Mouse (Mus musculus) lung, postnatal 14 days (tissue): ENCODE data around the gene Myd88.
A peak's percentile ranks its signal among the peaks of the same experiment; 100 is the strongest.

Source experiments
- DNase-seq: peaks from one replicate; pipeline ENCODE4 v3.0.0; 2021

The Myd88 gene

DNA sequence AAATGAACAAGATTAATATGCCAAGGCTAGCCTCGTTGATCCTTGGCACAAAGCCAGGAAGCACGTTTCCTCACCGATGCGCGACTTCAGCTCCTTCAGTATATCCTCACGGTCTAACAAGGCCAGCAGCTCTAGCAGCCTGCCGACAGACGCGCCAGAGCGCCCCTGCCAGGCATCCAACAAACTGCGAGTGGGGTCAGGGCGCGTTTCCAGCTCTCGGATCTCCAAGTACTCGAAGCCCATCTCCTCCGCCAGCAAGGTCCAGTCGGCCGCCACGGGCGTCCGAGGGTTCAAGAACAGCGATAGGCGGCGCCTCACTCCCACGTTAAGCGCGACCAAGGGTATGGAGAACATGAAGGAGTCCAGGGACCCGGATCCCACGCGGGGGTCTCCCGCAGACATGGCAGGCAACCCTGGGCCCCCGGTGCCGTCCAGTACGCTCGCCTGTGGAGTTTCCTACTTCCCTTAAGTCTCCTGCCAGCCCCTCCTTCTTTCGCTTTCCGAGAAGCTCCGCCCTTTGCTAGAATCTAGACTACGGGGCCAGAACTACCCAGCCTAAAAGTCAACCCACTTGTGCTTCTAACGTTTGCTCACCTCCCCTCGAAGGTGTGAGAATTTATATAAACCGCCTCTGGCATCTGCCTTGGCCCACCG, 1.5 kb downstream of the Myd88 start, which contains the start of gene Acaa1a:
Gene Acaa1a (plus strand): TSS at position 119 of the 654 bp plus-strand sequence.
- peak; percentile 79 for DNase-seq

- no peak for DNase-seq
Observed at GRCm38 (mm10) chr9:119339106-119339505, 2.1 kb downstream of the Myd88 start.

DNA sequence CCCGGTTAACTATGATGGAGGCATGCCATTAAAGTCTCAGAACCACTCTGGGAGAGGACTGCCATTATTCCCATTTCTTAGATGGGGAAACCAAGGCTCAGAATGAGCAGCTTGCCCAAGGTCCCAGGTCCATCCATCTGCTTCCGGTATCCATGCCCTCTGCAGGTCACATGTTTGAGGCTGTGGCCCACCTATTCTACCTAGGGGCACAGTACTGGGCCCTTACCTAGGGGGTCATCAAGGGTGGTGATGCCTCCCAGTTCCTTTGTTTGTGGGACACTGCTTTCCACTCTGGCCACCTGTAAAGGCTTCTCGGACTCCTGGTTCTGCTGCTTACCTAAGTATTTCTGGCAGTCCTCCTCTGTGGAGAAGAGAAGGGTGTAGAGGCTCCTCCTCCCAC, 2.9 kb downstream of the Myd88 start:
- no peak for DNase-seq

DNA sequence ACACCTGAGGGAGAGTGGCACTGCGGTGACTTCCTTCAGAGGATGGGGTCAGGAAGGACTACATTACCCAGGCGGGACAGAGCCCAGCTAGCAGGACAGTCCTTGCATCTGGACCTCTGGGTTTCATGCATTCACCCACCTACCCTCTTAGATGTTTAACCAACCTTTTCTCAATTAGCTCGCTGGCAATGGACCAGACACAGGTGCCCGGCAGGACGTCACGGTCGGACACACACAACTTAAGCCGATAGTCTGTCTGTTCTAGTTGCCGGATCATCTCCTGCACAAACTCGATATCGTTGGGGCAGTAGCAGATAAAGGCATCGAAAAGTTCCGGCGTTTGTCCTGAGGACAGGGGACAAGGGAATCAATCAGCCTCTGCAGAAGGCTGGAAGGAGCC, 3.4 kb downstream of the Myd88 start:
- no peak for DNase-seq

DNA sequence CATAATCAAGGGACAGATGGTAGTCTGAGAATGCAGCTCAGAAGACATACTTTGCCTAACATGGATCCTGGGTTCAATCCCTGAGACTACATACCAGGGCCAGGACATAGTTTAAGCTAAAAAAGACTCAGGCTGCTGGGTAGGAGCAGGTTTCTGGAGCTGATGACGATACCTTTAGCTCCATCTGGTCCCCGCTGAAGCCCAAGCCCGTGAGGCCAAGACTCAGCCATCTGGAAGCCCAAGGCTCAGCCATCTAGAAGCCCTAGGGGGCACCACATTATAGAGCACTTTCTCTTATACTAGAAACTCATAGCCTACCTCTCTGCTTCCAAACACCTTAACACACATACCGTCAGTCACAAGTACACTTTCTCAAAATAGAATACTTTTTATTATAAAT, 5.6 kb downstream of the Myd88 start:
- no peak for DNase-seq

- no peak for DNase-seq
Observed at GRCm38 (mm10) chr9:119334834-119335233, 6.4 kb downstream of the Myd88 start.

- peak; percentile 67 for DNase-seq
Observed at GRCm38 (mm10) chr9:119334324-119334723, 6.9 kb downstream of the Myd88 start.

GRCm38 (mm10) chr9:119330186-119330963, 10.8 kb downstream of the Myd88 start:
- peak; percentile 24 for DNase-seq

GRCm38 (mm10) chr9:119328488-119328887, 12.7 kb downstream of the Myd88 start:
- no peak for DNase-seq

DNA sequence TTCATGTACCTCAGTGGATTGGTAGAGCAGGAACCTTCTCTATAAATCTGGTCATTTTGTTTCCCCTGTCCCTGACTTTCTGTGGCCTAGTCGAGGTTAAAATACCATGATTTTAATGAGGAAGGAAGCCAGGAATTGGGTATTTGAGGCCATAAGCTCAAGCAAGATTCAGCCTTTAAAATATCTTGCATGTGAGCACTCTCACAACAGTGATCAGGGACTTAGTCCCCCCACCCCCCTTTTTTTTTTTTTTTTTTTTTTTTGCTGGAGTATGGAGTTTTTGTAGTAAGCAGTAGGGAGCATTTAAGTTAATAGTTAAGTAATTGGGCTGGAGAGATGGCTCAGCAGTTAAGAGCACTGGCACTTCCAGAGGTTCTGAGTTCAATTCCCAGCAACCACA, 17.1 kb downstream of the Myd88 start:
- no peak for DNase-seq

DNA sequence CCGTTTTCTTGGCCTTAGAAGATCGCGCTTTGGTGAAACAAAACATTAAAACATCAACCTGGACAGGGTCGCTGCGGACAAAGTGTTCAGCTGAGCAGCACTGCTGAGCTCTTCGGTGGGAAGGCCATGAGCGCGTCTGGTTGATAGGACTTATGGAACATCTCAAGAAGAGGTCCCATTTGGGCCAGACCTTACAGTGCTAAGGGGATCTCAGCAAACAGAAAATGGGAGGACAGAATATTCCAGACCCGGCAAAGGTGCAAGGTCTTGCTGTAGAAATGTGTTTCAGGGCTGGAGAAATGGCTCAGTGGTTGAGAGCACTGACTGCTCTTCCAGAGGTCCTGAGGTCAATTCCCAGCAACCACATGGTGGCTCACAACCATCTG, 18.0 kb downstream of the Myd88 start:
- DNase-seq: no peak

GRCm38 (mm10) chr9:119322289-119323259, 18.6 kb downstream of the Myd88 start, which contains the start of gene Oxsr1:
Oxsr1 (minus strand) TSS chr9:119322427.
- peak; percentile 99 for DNase-seq

DNA sequence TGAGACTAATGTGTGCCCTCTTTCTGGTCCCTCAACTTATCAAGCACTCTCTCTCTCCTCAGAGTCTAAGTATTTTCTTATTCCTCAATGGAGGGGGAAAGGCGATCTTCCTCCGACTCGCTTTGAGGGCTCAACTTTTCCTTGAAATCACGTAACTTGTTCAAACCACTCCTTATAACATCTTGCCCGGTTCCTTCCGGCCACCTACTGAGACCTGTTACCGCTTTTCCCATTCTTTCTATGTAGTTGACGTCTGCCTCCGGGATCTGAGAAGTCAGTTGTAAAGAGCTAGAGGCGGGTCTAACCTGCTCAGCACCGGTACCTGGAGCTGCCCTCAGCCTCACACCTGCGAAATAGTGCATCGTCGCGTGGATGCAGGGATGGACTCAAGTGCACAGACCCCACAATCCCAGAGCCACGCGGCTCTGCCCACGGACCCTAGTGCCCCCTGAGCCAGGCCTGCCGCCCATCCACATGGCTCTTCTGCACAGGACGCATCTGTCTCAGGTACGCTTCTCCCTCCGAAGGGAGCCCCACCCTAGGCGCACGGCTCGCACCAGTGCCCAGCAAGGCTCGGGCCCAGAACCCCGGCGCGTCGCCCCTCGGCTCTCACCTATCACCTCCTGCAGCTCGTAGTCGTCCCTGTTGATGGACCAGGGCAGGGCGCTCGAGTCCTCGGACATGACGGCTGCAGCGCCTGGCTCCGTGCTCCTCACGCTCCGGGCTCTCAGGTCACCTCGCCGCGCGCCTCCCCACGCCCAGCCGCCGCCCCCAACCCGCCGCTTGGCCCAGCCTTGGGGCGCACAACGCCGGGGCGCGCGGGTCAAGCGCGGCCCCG, 19.6 kb downstream of the Myd88 start:
- DNase-seq: no peak

DNA sequence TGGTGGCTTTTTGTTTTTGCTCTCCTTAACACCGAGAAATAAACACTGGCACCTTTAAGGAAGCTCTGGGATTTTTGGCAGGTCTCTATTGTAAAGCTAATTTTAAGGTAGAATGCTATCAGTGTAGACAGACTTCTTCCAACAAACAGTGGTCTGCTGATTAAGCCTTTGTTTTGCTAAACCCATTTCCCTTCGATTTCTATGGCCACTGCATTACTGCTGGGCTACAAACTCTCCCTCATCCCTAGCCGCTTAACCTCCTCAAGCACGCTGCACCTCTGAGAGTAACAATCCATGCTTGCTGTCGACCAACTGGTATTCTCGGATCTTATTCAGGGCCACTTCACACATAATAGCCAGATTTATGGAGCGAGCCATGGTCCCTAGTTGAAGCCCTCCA, 20.3 kb downstream of the Myd88 start:
- no peak for DNase-seq

GRCm38 (mm10) chr9:119320446-119320845, 20.8 kb downstream of the Myd88 start:
- no peak for DNase-seq

DNA sequence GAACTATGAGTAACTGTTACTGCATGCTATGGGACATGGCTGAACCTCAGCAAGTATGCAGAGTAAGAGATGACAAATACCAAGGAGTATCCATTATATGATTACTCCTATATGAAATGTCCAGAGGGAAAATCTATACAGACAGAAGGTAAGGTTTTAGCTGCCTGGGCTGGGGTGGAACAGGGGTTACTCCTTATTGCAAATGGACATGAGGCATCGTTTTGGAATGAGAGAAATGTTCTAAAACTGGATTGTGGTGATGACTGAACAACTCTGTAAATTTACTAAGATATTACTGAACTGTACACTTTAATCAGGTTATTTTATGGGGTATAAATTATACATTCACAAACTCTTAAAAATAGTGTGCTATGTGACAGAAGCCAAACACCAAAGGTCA, 22.3 kb downstream of the Myd88 start:
- no peak for DNase-seq

DNA sequence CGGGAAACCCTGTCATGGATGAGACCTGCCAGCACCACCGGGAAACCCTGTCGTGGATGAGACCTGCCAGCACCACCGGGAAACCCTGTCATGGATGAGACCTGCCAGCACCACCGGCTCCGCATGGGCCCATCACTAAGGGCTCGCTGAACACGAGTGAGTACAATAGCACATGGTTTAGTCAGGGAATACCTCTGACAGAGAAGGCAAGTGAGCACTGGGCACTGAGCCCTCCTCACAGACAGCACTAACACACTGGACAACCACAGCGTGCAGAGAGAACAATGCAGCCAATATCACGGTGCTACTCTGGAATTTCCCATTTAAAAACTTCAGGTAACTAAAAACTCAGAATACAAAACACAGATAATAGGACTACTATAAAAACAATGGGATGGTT, 28.1 kb downstream of the Myd88 start:
- no peak for DNase-seq

GRCm38 (mm10) chr9:119309067-119309466, 32.1 kb downstream of the Myd88 start:
- DNase-seq: no peak

DNA sequence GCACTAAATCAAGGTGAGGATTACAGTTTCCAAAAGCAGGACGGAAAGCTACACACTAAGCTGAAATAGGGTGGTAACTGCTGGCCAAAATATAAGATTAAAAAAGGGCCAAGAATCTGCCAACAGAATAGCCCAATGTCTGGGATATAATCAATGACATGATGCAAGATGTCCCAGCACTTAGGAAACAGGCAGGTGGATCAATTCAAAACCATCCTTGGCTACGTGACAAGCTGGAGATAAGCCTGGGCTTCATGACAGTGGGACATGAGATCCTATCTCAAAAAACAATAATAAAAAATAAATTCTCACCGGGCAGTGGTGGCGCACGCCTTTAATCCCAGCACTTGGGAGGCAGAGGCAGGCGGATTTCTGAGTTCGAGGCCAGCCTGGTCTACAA, 35.3 kb downstream of the Myd88 start:
- DNase-seq: no peak

GRCm38 (mm10) chr9:119298563-119298962, 42.6 kb downstream of the Myd88 start:
- DNase-seq: no peak

- no peak for DNase-seq
Observed at GRCm38 (mm10) chr9:119297696-119298095, 43.5 kb downstream of the Myd88 start.

- no peak for DNase-seq
Observed at GRCm38 (mm10) chr9:119290791-119291190, 50.4 kb downstream of the Myd88 start.
